Mouse (Mus musculus) activated CD4-positive, CD25-positive, alpha-beta regulatory T cell, adult 4 months (primary cell): ENCODE measurements around the gene Sgce. TPM values are rescaled to one million over a fixed set of nuclear protein-coding genes. Genes with fewer than 3 reads are reported as not detected.
"Not testable (repeated sequence)": the region's sequence is repeated elsewhere in the genome, so short reads cannot be mapped to it uniquely, and the experiment has no call there.

Source experiments
- ATAC-seq: one replicate; pipeline ENCODE4 v1.8.0; 2017
- polyA plus RNA-seq, 2 experiments: library from polyadenylated mRNA; unstranded; fragments of 100-300 nt; shearing (Covaris generic); gene quantifications; one replicate each; pipeline ENCODE4 v1.2.1; 2017

Sgce gene
- polyA plus RNA-seq, 2 experiments from 2014 or later: 0.54 TPM; not detected in 1

DNA sequence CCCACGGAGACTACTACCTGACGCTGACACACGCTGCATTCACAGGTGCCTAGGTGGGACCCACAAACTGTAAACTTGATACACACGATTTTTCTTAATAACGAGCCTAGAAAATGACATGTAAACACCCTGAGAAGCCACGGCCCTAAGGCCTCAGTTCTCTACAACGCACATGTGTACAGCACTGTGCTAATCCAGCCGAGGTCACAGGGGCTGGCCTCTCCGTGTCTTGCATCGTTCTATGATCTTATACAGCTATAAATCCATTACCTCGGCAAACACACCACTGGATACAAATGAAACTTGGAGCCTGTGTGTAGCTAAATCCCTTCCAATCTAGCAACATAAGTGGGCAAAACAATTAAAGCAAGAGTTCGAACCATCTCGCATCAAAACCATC is 24.3 kb downstream of the Sgce start:
- no peak for ATAC-seq

DNA sequence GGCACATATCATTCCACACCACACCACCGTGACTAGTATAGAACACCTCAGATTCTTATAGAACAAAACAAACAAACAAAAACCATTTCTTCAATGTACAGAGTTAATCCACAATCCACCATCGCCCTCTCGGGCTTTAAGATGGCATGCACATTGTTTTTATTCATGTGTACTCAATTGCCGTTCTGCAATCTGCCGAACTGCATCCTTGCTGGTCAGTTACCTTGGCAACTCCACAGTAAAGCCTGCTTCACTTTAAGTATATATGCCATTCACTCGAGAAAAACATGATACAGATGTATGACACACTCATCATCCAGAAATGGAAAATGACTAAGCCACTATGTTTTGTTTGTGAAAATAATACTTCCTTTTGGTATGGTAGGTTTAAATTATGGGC is 24.9 kb downstream of the Sgce start:
- no peak for ATAC-seq

DNA sequence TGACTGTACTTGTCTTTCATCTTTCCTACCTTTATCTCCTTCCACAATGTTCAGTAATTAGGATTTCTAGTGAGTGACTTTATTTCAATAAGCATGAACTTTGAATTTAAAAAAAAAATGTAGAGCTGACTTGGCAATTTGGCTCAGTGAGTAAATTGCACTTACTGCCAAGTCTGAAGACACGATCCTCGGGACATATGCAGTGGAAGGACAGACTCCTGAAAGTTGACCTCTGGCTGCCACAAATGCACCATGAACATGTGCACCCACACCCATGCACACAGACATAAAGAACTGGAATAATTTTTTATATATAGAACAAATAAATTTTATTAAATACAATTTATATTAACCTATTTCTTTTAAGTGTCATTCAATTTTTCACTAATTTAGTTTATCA is 29.7 kb downstream of the Sgce start:
- ATAC-seq: no peak

DNA sequence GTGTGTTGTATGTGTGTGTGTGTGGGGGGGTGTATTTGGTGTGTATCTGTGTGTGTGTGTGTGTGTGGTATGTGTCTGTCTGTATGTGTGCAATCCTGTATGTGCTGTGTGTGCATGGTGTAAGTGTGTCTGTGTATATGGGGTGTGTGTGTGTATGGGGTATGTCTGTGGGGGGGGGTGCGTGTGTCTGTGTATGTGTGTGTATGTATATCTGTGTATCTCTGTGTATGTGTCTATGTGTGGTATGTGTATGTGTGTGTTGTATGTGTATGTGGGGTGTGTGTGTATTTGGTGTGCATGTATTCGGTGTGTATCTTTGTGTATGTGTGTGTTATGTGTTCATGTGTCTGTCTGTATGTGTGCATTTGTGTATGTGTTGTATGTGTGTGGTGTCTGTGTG is 30.8 kb downstream of the Sgce start:
- no peak for ATAC-seq

DNA sequence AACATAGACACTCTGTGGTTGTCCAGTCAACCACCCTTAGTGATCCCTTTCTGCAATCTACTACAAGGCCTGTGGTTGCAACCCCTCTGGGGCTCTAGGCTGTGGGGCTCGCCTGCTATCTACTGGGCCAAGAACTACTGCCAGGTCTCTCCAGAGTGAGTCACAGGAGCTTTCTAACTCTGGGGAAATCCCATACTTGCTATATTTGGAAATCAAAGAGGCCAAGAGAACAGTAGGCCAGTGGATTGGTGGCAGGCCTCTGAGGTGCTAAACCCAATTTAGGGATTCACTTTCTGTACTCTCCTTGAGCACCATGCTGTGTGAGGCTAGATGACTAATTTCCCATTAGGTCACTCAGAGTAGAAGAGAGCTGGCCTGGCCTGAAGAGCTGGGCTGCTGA is 38.0 kb downstream of the Sgce start:
- no peak for ATAC-seq

DNA sequence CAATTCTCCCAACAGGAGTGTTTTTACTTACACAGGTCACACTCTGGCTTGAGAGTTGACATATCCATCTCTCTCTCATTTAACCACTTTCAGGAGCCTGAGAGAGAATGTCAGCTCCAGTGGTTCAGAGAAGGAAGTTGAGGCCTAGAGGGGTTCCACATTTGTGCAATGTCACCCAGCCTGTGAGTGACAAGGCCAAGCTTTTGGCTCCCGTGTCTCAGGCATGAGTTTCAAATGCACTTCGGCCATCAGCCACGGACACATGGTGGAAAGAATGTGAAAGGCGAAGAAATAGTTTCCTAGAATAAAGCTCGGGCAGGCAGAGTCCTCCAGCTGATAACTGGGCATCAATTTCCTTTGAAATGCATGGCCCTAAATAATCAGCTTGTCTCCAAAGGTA is 40.6 kb downstream of the Sgce start:
- ATAC-seq: no peak

DNA sequence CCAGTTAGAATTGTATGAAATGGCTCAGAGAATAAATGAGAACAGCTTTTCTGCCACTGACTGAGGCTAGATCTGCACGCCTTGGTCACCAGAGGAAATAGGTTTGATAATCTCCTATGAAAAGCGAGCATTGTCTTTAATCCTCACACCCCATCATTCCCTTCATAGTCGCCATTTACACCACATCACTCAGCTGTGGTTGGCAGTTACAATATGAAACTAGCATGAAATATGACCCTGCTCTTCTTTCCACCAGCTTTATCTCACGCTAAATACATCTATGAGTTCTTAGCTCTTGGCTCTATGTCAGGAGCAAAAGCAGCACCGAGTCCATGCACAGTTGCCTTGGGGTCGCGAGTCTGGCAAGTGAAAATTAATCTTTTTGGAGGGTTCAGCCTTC is 43.1 kb downstream of the Sgce start:
- no peak for ATAC-seq

DNA sequence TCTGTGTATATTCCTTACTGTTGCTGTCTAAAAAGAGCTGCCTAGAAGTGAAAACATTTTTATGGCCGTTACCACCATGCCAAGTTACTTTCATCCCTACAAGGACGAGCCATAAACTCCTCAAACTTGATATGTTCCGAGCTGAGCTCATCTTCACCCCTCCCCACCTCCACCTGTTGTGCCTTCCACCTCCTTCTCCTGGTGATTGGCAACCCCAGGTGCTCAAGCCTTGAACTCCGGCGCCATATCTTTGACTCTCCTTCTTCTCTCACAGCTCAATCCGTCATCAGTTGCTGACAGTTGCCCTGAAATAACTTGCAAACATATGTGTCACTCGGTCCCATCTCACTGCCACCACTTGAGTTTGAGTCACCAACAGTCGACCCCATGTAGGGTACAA is 45.4 kb downstream of the Sgce start:
- no peak for ATAC-seq

GRCm38 (mm10) chr6:4695778-4696177 is 51.2 kb downstream of the Sgce start:
- ATAC-seq: no peak

DNA sequence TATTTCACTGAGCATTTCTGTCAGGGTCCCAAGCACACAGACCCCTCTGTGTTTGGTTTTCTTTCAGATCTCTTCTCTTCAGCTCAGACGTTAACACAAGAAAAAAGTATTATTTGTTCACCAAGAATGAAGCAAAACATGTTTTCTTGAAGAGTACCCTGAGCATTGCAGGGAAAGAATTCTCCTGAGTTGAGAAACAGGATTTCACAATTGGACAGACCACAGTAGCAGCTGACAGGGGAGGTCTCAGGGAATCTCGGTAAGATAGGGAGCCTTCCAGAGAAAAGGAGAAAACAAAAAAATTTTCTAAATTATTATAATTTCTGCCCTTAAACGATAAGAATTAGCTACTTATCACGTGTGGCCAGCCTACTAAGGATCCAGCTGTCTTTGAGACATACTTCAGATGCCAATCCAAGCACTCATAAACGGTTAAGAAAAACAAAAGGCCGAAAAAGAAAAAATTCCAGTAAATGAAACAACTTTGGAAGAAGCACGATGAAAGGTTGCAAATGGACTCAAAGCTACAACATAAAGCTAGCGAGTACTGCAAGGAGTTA is 52.3 kb downstream of the Sgce start:
- ATAC-seq: no peak

DNA sequence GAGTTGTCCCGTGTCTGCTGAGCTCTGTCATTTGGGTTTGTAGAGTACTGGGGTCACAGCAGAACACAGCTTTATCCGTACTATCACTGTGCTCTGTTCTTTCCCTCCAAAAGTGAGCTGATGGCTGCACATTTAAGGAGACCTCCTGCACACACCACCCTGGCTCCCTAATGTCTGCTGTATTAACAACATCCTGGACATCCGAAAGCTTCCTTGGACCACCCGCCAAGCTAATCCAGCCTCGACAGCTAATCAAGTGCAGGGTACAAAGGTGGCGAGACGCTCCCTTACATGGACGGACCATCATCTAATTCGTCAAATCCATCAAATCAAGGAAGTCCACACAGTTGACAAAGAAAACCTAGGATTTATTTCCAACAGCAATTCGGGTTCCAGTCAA is 53.5 kb downstream of the Sgce start:
- ATAC-seq: no peak

GRCm38 (mm10) chr6:4690438-4690837 is 56.6 kb downstream of the Sgce start:
- ATAC-seq: no peak

DNA sequence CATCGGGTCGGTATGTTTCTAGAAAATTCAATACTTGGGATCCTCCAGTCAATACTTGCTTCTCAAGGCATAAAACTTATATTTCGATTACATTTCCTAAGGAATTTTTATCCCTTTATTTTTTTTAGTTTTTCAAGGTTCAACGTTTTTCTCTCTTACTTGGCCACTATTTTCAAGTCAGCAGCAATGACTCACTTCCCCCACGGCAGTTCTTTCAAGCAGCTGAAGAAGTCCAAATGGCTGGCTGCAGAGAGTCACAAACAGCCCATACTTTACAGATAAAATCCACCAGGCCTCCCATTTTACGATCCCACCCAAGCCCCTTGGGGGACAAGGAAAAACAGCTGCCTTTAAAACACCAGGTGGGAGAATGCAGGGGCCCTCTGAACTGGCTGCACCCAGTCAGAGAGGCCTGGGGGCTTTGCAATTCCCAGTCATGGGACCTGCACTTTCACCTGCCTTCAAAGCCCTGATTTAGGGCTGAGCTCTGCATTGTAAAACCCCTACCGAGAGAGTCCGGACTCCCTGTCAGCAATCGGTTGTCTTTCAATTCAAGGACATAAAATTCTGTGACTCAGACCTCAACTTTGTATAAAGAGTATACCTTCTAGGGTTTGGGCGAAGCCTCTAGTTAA is 62.2 kb downstream of the Sgce start:
- ATAC-seq: no peak

GRCm38 (mm10) chr6:4680576-4680975 is 66.4 kb downstream of the Sgce start:
- no peak for ATAC-seq

DNA sequence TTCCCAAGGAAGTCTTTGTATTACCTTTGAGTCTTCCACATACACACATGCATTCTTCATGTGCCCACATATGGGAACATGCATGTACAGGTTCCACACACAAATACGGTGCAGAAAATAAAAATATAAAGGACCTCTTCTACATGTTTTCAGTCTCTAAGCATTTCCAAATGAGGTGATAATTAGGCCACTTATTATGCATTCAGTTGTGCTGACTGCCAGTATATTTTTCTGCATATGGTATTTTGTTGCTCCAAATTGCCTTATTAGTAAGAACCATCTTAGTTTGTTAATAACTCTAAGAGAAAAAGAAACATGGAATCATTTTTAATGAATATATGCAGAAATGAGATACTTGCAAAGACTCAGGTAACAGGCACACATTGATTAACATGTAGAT is 67.0 kb downstream of the Sgce start:
- no peak for ATAC-seq

DNA sequence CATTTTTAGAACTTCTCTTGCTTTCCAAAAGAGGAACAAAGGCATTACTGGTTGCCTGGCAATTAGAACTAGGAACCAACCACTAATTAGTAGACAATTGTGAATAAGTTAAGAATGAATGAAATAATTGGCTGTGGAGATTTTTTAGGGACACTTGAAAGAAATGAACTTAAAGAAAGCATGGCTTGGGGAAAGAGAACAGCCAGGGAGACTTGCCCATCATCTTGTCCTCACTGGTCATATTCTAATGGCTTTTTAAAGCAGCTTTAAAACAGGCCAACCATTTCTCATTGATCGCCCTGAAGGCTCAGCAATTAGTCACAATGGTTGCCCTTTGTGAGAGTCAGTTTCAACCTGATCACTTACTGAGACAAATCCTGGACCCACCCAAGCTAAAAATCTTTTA is 69.6 kb downstream of the Sgce start:
- no peak for ATAC-seq

DNA sequence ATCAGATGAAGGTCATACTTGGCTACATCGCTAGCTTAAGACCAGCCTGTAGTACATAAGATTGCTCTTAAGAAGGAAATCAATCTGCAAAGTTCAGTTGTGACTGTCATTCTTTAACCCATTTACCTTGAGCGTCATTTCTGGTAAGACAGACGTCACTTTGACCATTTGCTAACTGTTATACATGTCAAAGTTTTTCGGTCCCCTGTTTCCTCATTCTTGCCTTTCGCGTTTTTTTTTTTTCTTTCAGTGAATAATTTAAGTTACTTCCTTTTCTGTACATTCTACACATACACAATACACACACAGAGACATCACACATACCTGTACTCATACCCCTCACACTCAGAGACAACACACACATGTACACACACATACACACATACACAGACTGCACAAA is 81.9 kb downstream of the Sgce start:
- no peak for ATAC-seq

- no peak for ATAC-seq
Observed at GRCm38 (mm10) chr6:4664313-4664712, 82.7 kb downstream of the Sgce start.

DNA sequence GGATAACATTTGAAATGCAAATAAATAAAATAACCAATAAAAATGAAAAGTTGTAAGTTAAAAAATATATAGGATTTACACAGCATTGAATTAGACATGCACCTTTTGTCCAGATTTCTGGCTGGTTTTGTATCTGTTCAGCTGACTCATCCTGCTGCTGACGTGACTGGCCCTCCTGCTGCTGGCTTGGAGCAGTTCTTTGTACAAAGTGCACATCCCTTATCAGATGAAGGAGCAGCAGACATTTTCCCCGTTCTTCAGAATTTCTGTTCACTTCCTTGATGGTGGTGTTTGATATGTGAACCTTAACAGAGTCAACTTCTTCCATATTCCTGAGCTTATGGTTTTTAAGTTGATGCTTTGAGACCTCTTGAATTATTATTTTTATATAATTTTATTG is 83.5 kb downstream of the Sgce start:
- ATAC-seq: no peak

DNA sequence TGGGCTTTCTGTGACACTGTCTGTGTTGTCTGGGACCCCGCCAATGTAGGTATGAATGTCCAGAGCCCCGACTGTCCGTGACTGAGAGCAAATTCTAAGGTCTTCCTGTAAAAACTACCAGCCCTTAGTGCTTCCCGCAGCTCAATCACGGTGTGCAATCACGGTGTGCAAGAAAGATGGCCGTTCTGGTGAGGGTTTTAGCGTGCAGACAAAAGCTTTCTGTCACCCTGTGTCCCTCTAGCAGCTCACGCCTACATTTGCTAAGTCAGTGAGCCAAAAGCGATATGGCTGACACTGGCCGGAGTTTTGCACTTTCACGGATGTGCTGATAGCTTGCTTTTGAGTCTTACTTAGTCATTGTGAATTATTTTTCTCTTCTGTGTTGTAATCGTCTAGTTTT is 88.1 kb downstream of the Sgce start:
- ATAC-seq: no peak

DNA sequence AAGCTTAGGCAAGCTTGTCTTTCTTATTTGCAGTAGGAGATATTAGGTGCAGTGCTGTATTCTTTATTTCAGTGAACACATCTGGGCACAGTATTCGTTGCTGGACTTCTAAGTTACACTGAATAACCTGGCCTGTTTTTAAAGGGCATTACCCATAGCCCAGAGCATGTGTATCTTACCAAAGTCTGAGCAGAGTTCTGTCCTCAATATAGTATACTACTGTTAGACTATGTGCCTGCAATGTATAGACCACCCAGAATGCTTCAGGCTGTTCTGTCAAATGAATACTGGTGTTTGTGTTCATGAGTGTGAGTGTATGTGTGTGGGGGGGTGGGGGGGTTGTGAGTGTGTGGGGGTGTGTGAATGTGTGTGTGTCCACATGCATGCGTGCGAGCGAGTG is 91.1 kb downstream of the Sgce start:
- ATAC-seq: no peak

GRCm38 (mm10) chr6:4655466-4655865 is 91.5 kb downstream of the Sgce start:
- ATAC-seq: no peak

DNA sequence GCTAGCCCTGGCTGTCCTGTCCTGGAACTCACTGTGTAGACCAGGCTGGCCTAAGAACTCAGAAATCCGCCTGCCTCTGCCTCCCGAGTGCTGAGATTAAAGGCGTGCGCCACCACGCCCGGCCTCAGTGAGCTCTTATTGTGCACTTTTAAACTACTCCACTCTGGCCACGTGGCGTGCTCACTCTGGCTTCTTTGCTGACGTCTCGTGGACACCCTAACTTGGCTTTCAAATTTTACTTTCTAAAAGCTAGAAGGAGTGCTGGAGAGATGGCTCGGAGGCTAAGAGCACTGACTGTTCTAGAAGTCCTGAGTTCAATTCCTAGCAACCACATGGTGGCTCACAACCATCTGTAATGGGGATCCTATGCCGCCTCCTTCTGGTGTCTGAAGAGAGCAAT is 93.3 kb downstream of the Sgce start:
- not testable (repeated sequence) for ATAC-seq

- no peak for ATAC-seq
Observed at GRCm38 (mm10) chr6:4652596-4653134, 94.3 kb downstream of the Sgce start.

DNA sequence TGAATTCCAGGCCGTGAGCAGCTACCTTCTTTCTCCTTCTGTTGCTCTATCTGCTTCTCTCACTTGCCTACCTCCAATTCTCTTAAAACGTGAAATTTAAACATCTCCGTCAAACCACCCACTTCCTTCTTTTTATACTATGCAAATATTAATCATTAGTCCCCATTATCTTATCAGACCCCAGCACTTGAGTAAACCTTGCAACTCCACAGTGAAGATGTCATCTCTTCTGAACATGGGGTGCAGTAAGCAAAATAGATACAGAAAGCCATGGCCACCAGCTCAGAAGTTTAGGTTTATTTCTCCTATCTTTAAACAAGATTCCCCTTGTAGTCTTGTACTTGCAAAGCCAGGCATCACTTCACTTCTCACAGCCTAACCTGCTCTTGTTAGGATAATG is 99.7 kb downstream of the Sgce start:
- ATAC-seq: no peak
